Mouse (Mus musculus): ENCODE data around the gene Samd13. TPM values are rescaled to one million over a fixed set of nuclear protein-coding genes. Genes with fewer than 3 reads are reported as not detected.

Gene Samd13
- polyA plus RNA-seq, 1 experiment from 2014 or later, result 1.2 TPM

DNA sequence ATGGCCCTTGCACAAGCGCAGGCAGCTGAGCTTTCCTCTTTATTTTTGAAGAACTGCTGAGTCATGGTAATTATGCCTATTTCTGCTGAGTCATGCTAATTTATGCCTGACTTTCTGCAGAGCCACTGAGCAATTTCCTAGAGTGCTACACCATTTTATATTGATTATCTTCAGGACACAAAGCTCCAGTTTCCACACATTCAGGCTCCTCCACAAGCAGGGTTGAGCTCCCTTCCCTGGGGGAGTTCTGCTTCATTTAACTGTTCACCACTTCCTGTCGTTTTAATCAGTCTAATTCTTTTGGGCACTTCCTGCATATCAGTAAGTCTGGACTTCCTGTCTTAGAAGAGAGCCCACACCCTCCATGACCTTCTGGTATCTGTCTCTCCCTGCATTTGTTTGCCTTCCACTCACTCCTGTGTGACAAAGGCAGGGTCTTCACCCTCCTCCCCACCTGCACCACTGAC, 30.2 kb downstream of the Samd13 start:
- H3K27ac ChIP-seq (ENCODE audit: low read depth), result no peak overlapping the region
- 60% methylated on average over 2 of the region's 2 CpGs for WGBS
- no peaks in the 10 kb centered on the region for H3K27me3 ChIP-seq (ENCODE audit: insufficient read depth, low read length)
- H3K9me3 ChIP-seq (ENCODE audit: low read depth, low read length), result no peaks in the 10 kb centered on the region
- DNase-seq (no peak), ATAC-seq (ENCODE audit: insufficient read depth) (no peak)
- H3K4me1 ChIP-seq (ENCODE audit: insufficient read depth), result no peaks in the 10 kb centered on the region
- no peak overlapping the region for H3K4me3 ChIP-seq (ENCODE audit: low read depth, low read length)
- no peak for TF ChIP-seq CTCF (IDR thresholded peaks at IDR 0.05; ENCODE audit: low read depth)
- no peak overlapping the region for H3K4me2 ChIP-seq
- no peaks in the 10 kb centered on the region for H3K36me3 ChIP-seq (ENCODE audit: insufficient read depth)
- H3K9ac ChIP-seq, result no peak overlapping the region

GRCm38 (mm10) chr3:146653692-146654091, 31.7 kb downstream of the Samd13 start:
- DNase-seq, result no peak
- ATAC-seq (ENCODE audit: insufficient read depth), result no peak; the same call in 1 of the 2 replicates

DNA sequence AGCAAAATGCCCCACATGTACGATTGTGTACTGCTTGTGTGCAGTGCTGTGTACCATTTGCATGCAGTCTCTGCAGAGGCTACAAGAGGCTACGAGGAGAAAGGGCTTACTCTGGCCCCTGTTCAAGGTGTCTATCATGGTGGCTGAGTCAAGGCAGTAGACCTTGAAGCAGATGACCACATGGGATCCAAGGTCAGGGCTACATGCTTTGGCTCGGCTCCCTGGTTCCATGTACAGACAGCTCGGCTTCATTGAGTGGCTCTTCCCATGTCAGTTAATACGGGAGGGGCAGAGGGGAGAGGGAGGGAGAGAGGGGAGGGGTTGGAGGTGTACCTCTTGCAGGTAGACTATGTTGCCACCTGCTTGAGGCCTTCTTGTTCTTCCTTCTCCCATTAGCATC, 33.0 kb downstream of the Samd13 start:
- Histone ChIP-seq H3K27ac (ENCODE audit: low read depth) (no peak overlapping the region), H3K9ac (no peak overlapping the region), H3K4me1 (ENCODE audit: insufficient read depth) (no peaks in the 10 kb centered on the region), H3K36me3 (ENCODE audit: insufficient read depth) (no peaks in the 10 kb centered on the region), H3K4me2 (no peak overlapping the region), H3K27me3 (ENCODE audit: insufficient read depth, low read length) (no peaks in the 10 kb centered on the region), H3K4me3 (ENCODE audit: low read depth, low read length) (no peak overlapping the region), H3K9me3 (ENCODE audit: low read depth, low read length) (no peaks in the 10 kb centered on the region)
- DNase-seq (no peak), ATAC-seq (ENCODE audit: insufficient read depth) (peak; percentile 40; the same call in 1 of the 2 replicates)
- TF ChIP-seq CTCF (IDR thresholded peaks at IDR 0.05; ENCODE audit: low read depth), result no peak
- 81% methylated on average over 5 of the region's 5 CpGs for WGBS

More at GRCm38 (mm10) chr3:146653692-146654091, 31.7 kb downstream of the Samd13 start:
- Histone ChIP-seq H3K27me3 (ENCODE audit: insufficient read depth, low read length) (no peaks in the 10 kb centered on the region), H3K4me2 (no peak overlapping the region), H3K4me1 (ENCODE audit: insufficient read depth) (no peaks in the 10 kb centered on the region), H3K9ac (no peak overlapping the region), H3K27ac (ENCODE audit: low read depth) (no peak overlapping the region), H3K4me3 (ENCODE audit: low read depth, low read length) (no peak overlapping the region), H3K36me3 (ENCODE audit: insufficient read depth) (no peaks in the 10 kb centered on the region), H3K9me3 (ENCODE audit: low read depth, low read length) (no peaks in the 10 kb centered on the region)
- 52% methylated on average over 6 of the region's 6 CpGs for WGBS
- TF ChIP-seq CTCF (IDR thresholded peaks at IDR 0.05; ENCODE audit: low read depth), result no peak

DNA sequence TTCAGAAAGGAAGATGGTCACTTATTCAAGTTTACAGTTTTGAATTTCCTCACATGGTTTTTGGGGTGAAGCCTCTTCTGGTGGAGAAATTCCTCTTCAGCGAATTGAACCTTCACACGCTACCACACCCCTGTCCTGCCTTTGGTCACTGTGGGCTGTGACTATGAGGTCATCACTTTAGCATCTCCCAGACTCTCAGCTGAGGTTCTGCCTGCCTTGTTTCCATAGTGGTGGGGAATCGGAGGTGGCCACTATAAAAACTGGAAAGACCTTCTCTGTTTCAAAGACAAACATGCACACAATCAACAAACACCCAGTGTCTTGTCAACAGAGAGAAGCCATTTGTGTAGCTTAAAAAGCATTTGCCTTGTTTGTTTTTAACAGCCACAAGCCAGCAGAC, 34.2 kb downstream of the Samd13 start, which contains the start of gene 4930503B20Rik:
Gene 4930503B20Rik, minus strand, starts transcription at position 101 of the 400 bp plus-strand sequence.
- H3K9me3 ChIP-seq (ENCODE audit: low read depth, low read length), result no peaks in the 10 kb centered on the region

GRCm38 (mm10) chr3:146650716-146651115, 34.7 kb downstream of the Samd13 start:
- DNase-seq (no peak), ATAC-seq (ENCODE audit: insufficient read depth) (no peak)
- no peak overlapping the region for H3K4me3 ChIP-seq (ENCODE audit: low read depth, low read length)
- no peak overlapping the region for H3K27ac ChIP-seq (ENCODE audit: low read depth)
- H3K9ac ChIP-seq, result no peak overlapping the region
- no peaks in the 10 kb centered on the region for H3K27me3 ChIP-seq (ENCODE audit: insufficient read depth, low read length)
- H3K9me3 ChIP-seq (ENCODE audit: low read depth, low read length), result no peaks in the 10 kb centered on the region
- no peak overlapping the region for H3K4me2 ChIP-seq
- WGBS, result 90% methylated on average over 10 of the region's 10 CpGs
- H3K4me1 ChIP-seq (ENCODE audit: insufficient read depth), result no peaks in the 10 kb centered on the region
- no peak for TF ChIP-seq CTCF (IDR thresholded peaks at IDR 0.05; ENCODE audit: low read depth)
- H3K36me3 ChIP-seq (ENCODE audit: insufficient read depth), result no peaks in the 10 kb centered on the region

More for the DNA sequence above, 34.2 kb downstream of the Samd13 start, which contains the start of gene 4930503B20Rik:
- no peak for TF ChIP-seq CTCF (IDR thresholded peaks at IDR 0.05; ENCODE audit: low read depth)
- H3K4me1 ChIP-seq (ENCODE audit: insufficient read depth), result no peaks in the 10 kb centered on the region
- DNase-seq (no peak), ATAC-seq (ENCODE audit: insufficient read depth) (no peak)
- no peak within 1 kb of the TSS for H3K4me2 ChIP-seq
- H3K9ac ChIP-seq, result no peak within 1 kb of the TSS
- no peak within 1 kb of the TSS for H3K4me3 ChIP-seq (ENCODE audit: low read depth, low read length)
- H3K27ac ChIP-seq (ENCODE audit: low read depth), result no peak within 1 kb of the TSS
- 82% methylated on average over 3 of the region's 3 CpGs for WGBS
- H3K27me3 ChIP-seq (ENCODE audit: insufficient read depth, low read length), result no peaks in the 10 kb centered on the region
- no peaks in the 10 kb centered on the region for H3K36me3 ChIP-seq (ENCODE audit: insufficient read depth)

DNA sequence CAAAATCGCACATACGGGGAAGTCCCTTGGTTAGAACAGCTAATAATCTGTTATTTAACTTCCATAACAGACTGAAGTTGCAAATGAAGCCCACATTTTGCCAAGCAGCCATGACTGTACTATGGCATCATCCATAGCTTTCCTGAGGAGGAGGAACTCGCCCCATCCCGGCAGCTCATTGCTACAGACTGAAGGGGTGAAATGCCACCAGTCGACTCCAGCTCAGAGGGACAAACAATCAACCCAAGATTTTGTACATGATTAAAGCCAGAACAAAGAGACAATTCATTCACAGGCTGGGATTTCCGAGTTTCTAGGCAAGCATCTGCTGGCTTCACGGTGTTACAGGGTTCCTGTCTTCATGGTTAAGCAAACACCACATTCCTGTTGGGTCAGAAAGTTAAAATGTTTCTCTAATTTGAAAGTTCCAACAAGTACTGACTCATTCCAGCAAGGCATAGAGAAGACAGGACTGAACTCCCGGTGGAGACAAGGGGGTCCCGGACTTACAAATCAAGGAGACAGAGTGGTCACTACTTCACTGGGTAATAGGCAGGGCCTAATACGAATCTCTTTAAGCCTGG, 36.0 kb downstream of the Samd13 start:
- Histone ChIP-seq H3K27ac (ENCODE audit: low read depth) (no peak overlapping the region), H3K9ac (no peak overlapping the region), H3K4me3 (ENCODE audit: low read depth, low read length) (no peak overlapping the region), H3K4me2 (no peak overlapping the region), H3K9me3 (ENCODE audit: low read depth, low read length) (no peaks in the 10 kb centered on the region), H3K4me1 (ENCODE audit: insufficient read depth) (no peaks in the 10 kb centered on the region), H3K36me3 (ENCODE audit: insufficient read depth) (no peaks in the 10 kb centered on the region), H3K27me3 (ENCODE audit: insufficient read depth, low read length) (no peaks in the 10 kb centered on the region)
- no peak for ATAC-seq (ENCODE audit: insufficient read depth)
- 63% methylated on average over 10 of the region's 10 CpGs for WGBS
- DNase-seq, result no peak
- no peak for TF ChIP-seq CTCF (IDR thresholded peaks at IDR 0.05; ENCODE audit: low read depth)

DNA sequence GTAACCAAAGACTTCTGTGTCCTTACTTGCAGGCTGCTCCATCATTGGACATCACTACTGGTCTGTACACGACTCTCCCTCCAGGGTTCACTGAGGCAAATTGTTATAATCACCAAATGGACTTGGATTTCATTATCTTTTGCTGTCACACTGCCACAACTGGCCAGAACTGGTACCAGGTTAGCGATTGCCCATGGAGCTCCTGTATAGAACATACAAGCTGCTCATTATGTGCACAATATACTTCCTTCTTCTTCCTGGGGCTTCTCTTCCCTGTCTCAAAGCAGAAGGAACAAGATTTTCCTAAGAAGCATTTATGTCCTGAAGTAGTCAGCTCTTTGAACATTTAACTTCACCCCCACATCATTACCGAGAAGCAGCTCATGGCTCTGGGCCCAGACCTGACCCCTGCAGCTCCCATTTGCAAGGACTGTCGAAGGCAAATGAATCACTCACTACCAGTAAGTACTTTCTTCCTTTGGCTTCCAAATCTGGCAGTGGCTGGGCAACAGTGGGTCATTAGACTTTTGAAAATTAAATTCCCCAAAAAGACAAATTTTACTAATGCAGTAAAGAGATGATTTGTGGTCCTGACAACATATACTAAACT, 43.5 kb downstream of the Samd13 start:
- 0 out of 2 replicates have a peak, but pooled peaks cover 3% of the 10 kb centered on the region for H3K4me1 ChIP-seq (ENCODE audit: insufficient read depth)
- H3K27ac ChIP-seq (ENCODE audit: low read depth), result 0 out of 2 replicates have a peak overlapping the region, but pooled peaks have one; percentile 46
- 34% methylated on average over 4 of the region's 4 CpGs for WGBS
- ATAC-seq (ENCODE audit: insufficient read depth) (peak; percentile 80), DNase-seq (peak; percentile 75)
- no peaks in the 10 kb centered on the region for H3K9me3 ChIP-seq (ENCODE audit: low read depth, low read length)
- H3K9ac ChIP-seq, result no peak overlapping the region
- TF ChIP-seq CTCF (IDR thresholded peaks at IDR 0.05; ENCODE audit: low read depth), result no peak
- H3K27me3 ChIP-seq (ENCODE audit: insufficient read depth, low read length), result no peaks in the 10 kb centered on the region
- H3K36me3 ChIP-seq (ENCODE audit: insufficient read depth), result no peaks in the 10 kb centered on the region
- no peak overlapping the region for H3K4me3 ChIP-seq (ENCODE audit: low read depth, low read length)
- no peak overlapping the region for H3K4me2 ChIP-seq
